Mouse (Mus musculus) heart, adult 18-20 months (tissue): ENCODE measurements around the gene Mgme1. TPM values are rescaled to one million over a fixed set of nuclear protein-coding genes. Genes with fewer than 3 reads are reported as not detected.

Experiments used
- DNase-seq, 2 experiments: peaks; one replicate each; pipeline ENCODE4 v3.0.0; 2021 to 2022; ENCODE audit warnings: mixed read lengths in 1 of 2
- total RNA-seq, 2 experiments: library from RNA; stranded (reverse); gene quantifications; 2 replicates each; pipeline ENCODE4 v1.2.3; 2021

The Mgme1 gene
- total RNA-seq, 2 experiments from 2014 or later: 16.2 to 17.9 TPM

- DNase-seq: peak; percentile 32 to 45
These were observed 5.9 kb upstream of the Mgme1 start for GRCm38 (mm10) chr2:144264398-144265119.

GRCm38 (mm10) chr2:144265120-144265488 lies 5.4 kb upstream of the Mgme1 start:
- no peak for DNase-seq

- DNase-seq: peak; percentile 40 to 73
These were observed 4.4 kb upstream of the Mgme1 start for GRCm38 (mm10) chr2:144265916-144266683.

GRCm38 (mm10) chr2:144267004-144267730 lies 3.3 kb upstream of the Mgme1 start:
- DNase-seq: no peak

- peak; percentile 31 to 58 for DNase-seq
These were observed 2.8 kb upstream of the Mgme1 start for GRCm38 (mm10) chr2:144267731-144268015.

- DNase-seq: no peak
These were observed 1.8 kb upstream of the Mgme1 start for GRCm38 (mm10) chr2:144268446-144269305.

- no peak for DNase-seq
These were observed 1.2 kb upstream of the Mgme1 start for GRCm38 (mm10) chr2:144269306-144269650.

GRCm38 (mm10) chr2:144269679-144270475 lies 586 bp upstream of the Mgme1 start:
- no peak for DNase-seq

GRCm38 (mm10) chr2:144272088-144272487 lies 1.6 kb downstream of the Mgme1 start:
- no peak for DNase-seq

- DNase-seq: no peak
These were observed 4.3 kb downstream of the Mgme1 start for GRCm38 (mm10) chr2:144274741-144275140.

GRCm38 (mm10) chr2:144276885-144277284 lies 6.4 kb downstream of the Mgme1 start:
- DNase-seq: no peak

- peak; percentile 88 to 91 for DNase-seq
These were observed 9.3 kb downstream of the Mgme1 start for GRCm38 (mm10) chr2:144279742-144280141.

- DNase-seq: no peak
These were observed 10.1 kb downstream of the Mgme1 start for GRCm38 (mm10) chr2:144280568-144280967.

- DNase-seq: no peak
These were observed 11.0 kb downstream of the Mgme1 start for GRCm38 (mm10) chr2:144281417-144281816.

GRCm38 (mm10) chr2:144290321-144290720 lies 19.9 kb downstream of the Mgme1 start:
- no peak for DNase-seq

- DNase-seq: no peak
These were observed 21.3 kb downstream of the Mgme1 start for GRCm38 (mm10) chr2:144291600-144292305.

GRCm38 (mm10) chr2:144295145-144295735 lies 24.8 kb downstream of the Mgme1 start:
- DNase-seq: peak; percentile 31 to 36

- DNase-seq: no peak
These were observed 29.5 kb downstream of the Mgme1 start for GRCm38 (mm10) chr2:144299749-144300669.

GRCm38 (mm10) chr2:144301101-144301500 lies 30.6 kb downstream of the Mgme1 start:
- DNase-seq: no peak
